Mouse (Mus musculus): Measurements from ENCODE around the gene Camta1. TPM values are rescaled to one million over a fixed set of nuclear protein-coding genes. Genes with fewer than 3 reads are reported as not detected.

Camta1 gene
- polyA plus RNA-seq, 1 experiment = 13.4 TPM

GRCm38 (mm10) chr4:151326971-151327686 lies 534.5 kb downstream of the Camta1 start:
- no peaks in the 10 kb centered on the region for H3K36me3 ChIP-seq (replicated peaks; ENCODE audit: low read length)
- 0 out of 2 replicates have a peak, but pooled peaks cover 7% of the 10 kb centered on the region for H3K9me3 ChIP-seq
- no peak overlapping the region for H3K4me3 ChIP-seq (replicated peaks)
- no peaks in the 10 kb centered on the region for H3K27me3 ChIP-seq (replicated peaks)
- no peaks in the 10 kb centered on the region for H3K4me1 ChIP-seq
- TF ChIP-seq FLI1 (IDR thresholded peaks at IDR 0.05; ENCODE audit: low read length) (no peak), GATA1 (IDR thresholded peaks at IDR 0.05; ENCODE audit: borderline replicate concordance, low read length) (no peak)

- no peak for TF ChIP-seq GATA1 (IDR thresholded peaks at IDR 0.05; ENCODE audit: borderline replicate concordance, low read length)
- TF ChIP-seq FLI1 (IDR thresholded peaks at IDR 0.05; ENCODE audit: low read length) = no peak
- Histone ChIP-seq H3K4me3 (replicated peaks) (no peak overlapping the region), H3K36me3 (replicated peaks; ENCODE audit: low read length) (no peaks in the 10 kb centered on the region), H3K4me1 (no peaks in the 10 kb centered on the region), H3K9me3 (peaks cover 9% of the 10 kb centered on the region), H3K27me3 (replicated peaks) (no peaks in the 10 kb centered on the region)
Observed at GRCm38 (mm10) chr4:151316428-151316827, 545.2 kb downstream of the Camta1 start.

GRCm38 (mm10) chr4:151315726-151316125 lies 546.0 kb downstream of the Camta1 start:
- Histone ChIP-seq H3K4me1 (no peaks in the 10 kb centered on the region), H3K9me3 (peaks cover 6% of the 10 kb centered on the region), H3K27me3 (replicated peaks) (no peaks in the 10 kb centered on the region), H3K4me3 (replicated peaks) (no peak overlapping the region), H3K36me3 (replicated peaks; ENCODE audit: low read length) (no peaks in the 10 kb centered on the region)
- TF ChIP-seq FLI1 (IDR thresholded peaks at IDR 0.05; ENCODE audit: low read length) = no peak
- TF ChIP-seq GATA1 (IDR thresholded peaks at IDR 0.05; ENCODE audit: borderline replicate concordance, low read length) = no peak

GRCm38 (mm10) chr4:151310773-151311172 lies 550.9 kb downstream of the Camta1 start:
- Histone ChIP-seq H3K27me3 (replicated peaks) (no peaks in the 10 kb centered on the region), H3K4me1 (no peaks in the 10 kb centered on the region), H3K9me3 (no peaks in the 10 kb centered on the region), H3K4me3 (replicated peaks) (no peak overlapping the region), H3K36me3 (replicated peaks; ENCODE audit: low read length) (no peaks in the 10 kb centered on the region)
- TF ChIP-seq FLI1 (IDR thresholded peaks at IDR 0.05; ENCODE audit: low read length) (no peak), GATA1 (IDR thresholded peaks at IDR 0.05; ENCODE audit: borderline replicate concordance, low read length) (no peak)

GRCm38 (mm10) chr4:151310056-151310685 lies 551.5 kb downstream of the Camta1 start:
- no peaks in the 10 kb centered on the region for H3K27me3 ChIP-seq (replicated peaks)
- no peaks in the 10 kb centered on the region for H3K36me3 ChIP-seq (replicated peaks; ENCODE audit: low read length)
- H3K4me1 ChIP-seq = no peaks in the 10 kb centered on the region
- H3K9me3 ChIP-seq = no peaks in the 10 kb centered on the region
- no peak for TF ChIP-seq FLI1 (IDR thresholded peaks at IDR 0.05; ENCODE audit: low read length)
- no peak for TF ChIP-seq GATA1 (IDR thresholded peaks at IDR 0.05; ENCODE audit: borderline replicate concordance, low read length)
- no peak overlapping the region for H3K4me3 ChIP-seq (replicated peaks)

GRCm38 (mm10) chr4:151306890-151307289 lies 554.8 kb downstream of the Camta1 start:
- Histone ChIP-seq H3K4me1 (no peaks in the 10 kb centered on the region), H3K27me3 (replicated peaks) (no peaks in the 10 kb centered on the region), H3K36me3 (replicated peaks; ENCODE audit: low read length) (no peaks in the 10 kb centered on the region), H3K4me3 (replicated peaks) (no peak overlapping the region), H3K9me3 (peaks cover 15% of the 10 kb centered on the region; the same call in 1 of the 2 replicates)
- no peak for TF ChIP-seq FLI1 (IDR thresholded peaks at IDR 0.05; ENCODE audit: low read length)
- TF ChIP-seq GATA1 (IDR thresholded peaks at IDR 0.05; ENCODE audit: borderline replicate concordance, low read length) = no peak

GRCm38 (mm10) chr4:151306311-151306765 lies 555.3 kb downstream of the Camta1 start:
- no peaks in the 10 kb centered on the region for H3K4me1 ChIP-seq
- no peaks in the 10 kb centered on the region for H3K36me3 ChIP-seq (replicated peaks; ENCODE audit: low read length)
- H3K27me3 ChIP-seq (replicated peaks) = no peaks in the 10 kb centered on the region
- no peak for TF ChIP-seq GATA1 (IDR thresholded peaks at IDR 0.05; ENCODE audit: borderline replicate concordance, low read length)
- no peak for TF ChIP-seq FLI1 (IDR thresholded peaks at IDR 0.05; ENCODE audit: low read length)
- H3K4me3 ChIP-seq (replicated peaks) = no peak overlapping the region
- peaks cover 15% of the 10 kb centered on the region; the same call in 1 of the 2 replicates for H3K9me3 ChIP-seq

GRCm38 (mm10) chr4:151305761-151306160 lies 555.9 kb downstream of the Camta1 start:
- Histone ChIP-seq H3K9me3 (peaks cover 15% of the 10 kb centered on the region; the same call in 1 of the 2 replicates), H3K36me3 (replicated peaks; ENCODE audit: low read length) (no peaks in the 10 kb centered on the region), H3K27me3 (replicated peaks) (peaks cover under 1% of the 10 kb centered on the region), H3K4me3 (replicated peaks) (no peak overlapping the region), H3K4me1 (peaks cover under 1% of the 10 kb centered on the region; the same call in 1 of the 2 replicates)
- TF ChIP-seq FLI1 (IDR thresholded peaks at IDR 0.05; ENCODE audit: low read length) (no peak), GATA1 (IDR thresholded peaks at IDR 0.05; ENCODE audit: borderline replicate concordance, low read length) (no peak)

GRCm38 (mm10) chr4:151303931-151304330 lies 557.7 kb downstream of the Camta1 start:
- H3K4me3 ChIP-seq (replicated peaks) = peak overlapping the region; percentile 3
- no peaks in the 10 kb centered on the region for H3K36me3 ChIP-seq (replicated peaks; ENCODE audit: low read length)
- peaks cover 10% of the 10 kb centered on the region for H3K4me1 ChIP-seq
- peaks cover 15% of the 10 kb centered on the region; the same call in 1 of the 2 replicates for H3K9me3 ChIP-seq
- TF ChIP-seq GATA1 (IDR thresholded peaks at IDR 0.05; ENCODE audit: borderline replicate concordance, low read length) = no peak
- no peak for TF ChIP-seq FLI1 (IDR thresholded peaks at IDR 0.05; ENCODE audit: low read length)
- H3K27me3 ChIP-seq (replicated peaks) = peaks cover 5% of the 10 kb centered on the region

GRCm38 (mm10) chr4:151303436-151303835 lies 558.2 kb downstream of the Camta1 start:
- H3K9me3 ChIP-seq = peaks cover 15% of the 10 kb centered on the region; the same call in 1 of the 2 replicates
- no peak overlapping the region for H3K4me3 ChIP-seq (replicated peaks)
- TF ChIP-seq GATA1 (IDR thresholded peaks at IDR 0.05; ENCODE audit: borderline replicate concordance, low read length) (no peak), FLI1 (IDR thresholded peaks at IDR 0.05; ENCODE audit: low read length) (no peak)
- H3K27me3 ChIP-seq (replicated peaks) = peaks cover 7% of the 10 kb centered on the region
- peaks cover 10% of the 10 kb centered on the region for H3K4me1 ChIP-seq
- H3K36me3 ChIP-seq (replicated peaks; ENCODE audit: low read length) = no peaks in the 10 kb centered on the region
